In genomic region chr13:75475828-75476597, GRCm38 (mm10) we compare ENCODE assay signal across 22 mouse cellular contexts.
DNase-seq lines count a peak whose midpoint lies in the region; ATAC-seq and TF ChIP-seq lines count a peak whose summit lies in the region.
"Had no signal": no experiment of that assay in that cellular context is flagged by ENCODE, and none has a peak within 500 bp of the region (broad histone marks: within the 10 kb centered on the region; RNA-seq: fewer than 3 reads in every experiment).

No protein-coding gene starts in this region.

- no peaks in the 10 kb centered on the region for H3K27me3 ChIP-seq in hindbrain, postnatal 0 days (ENCODE audit: insufficient read depth, low read length)
- no peaks in the 10 kb centered on the region for H3K27me3 ChIP-seq in hindbrain, embryonic 12.5 days
- no peaks in the 10 kb centered on the region for H3K27me3 ChIP-seq in lung, embryonic 15.5 days
- H3K27me3 ChIP-seq in MEL (ENCODE audit: control insufficient read depth in 1 of 2, insufficient read depth in 2 of 2, low read length in 2 of 2) = no peaks in the 10 kb centered on the region
- no peaks in the 10 kb centered on the region for H3K27me3 ChIP-seq in midbrain, embryonic 11.5 days (ENCODE audit: control insufficient read depth, insufficient read depth, low read length)
- H3K27me3 ChIP-seq: embryonic facial prominence, embryonic 12.5 days; forebrain, embryonic 13.5 days; Patski had no signal

- no peak for ATAC-seq in hindbrain, postnatal 0 days
- ATAC-seq in hindbrain, embryonic 12.5 days (ENCODE audit: low FRiP score) = no peak
- ATAC-seq in lung, embryonic 15.5 days (ENCODE audit: borderline replicate concordance, extremely low read depth, low FRiP score, low TSS enrichment) = peak; percentile 82; the same call in 1 of the 2 replicates
- ATAC-seq in midbrain, embryonic 11.5 days (ENCODE audit: low FRiP score) = no peak
- ATAC-seq: activated CD4-positive, CD25-positive, alpha-beta regulatory T cell, adult 4 months; forebrain, embryonic 13.5 days; forebrain, postnatal 0 days; Patski had no signal

- H3K27ac ChIP-seq in hindbrain, postnatal 0 days = no peak overlapping the region
- no peak overlapping the region for H3K27ac ChIP-seq in hindbrain, embryonic 12.5 days
- H3K27ac ChIP-seq in lung, embryonic 15.5 days = no peak overlapping the region
- H3K27ac ChIP-seq in MEL (ENCODE audit: control insufficient read depth, low read depth, low read length) = no peak overlapping the region
- no peak overlapping the region for H3K27ac ChIP-seq in midbrain, embryonic 11.5 days (ENCODE audit: low read depth, low read length)
- H3K27ac ChIP-seq: embryonic facial prominence, embryonic 10.5 days; embryonic facial prominence, embryonic 12.5 days; forebrain, embryonic 13.5 days had no signal

- no peak for TF ChIP-seq CTCF in hindbrain, postnatal 0 days (IDR thresholded peaks at IDR 0.05; ENCODE audit: low read depth)
- no peak for TF ChIP-seq CTCF in MEL (IDR thresholded peaks at IDR 0.05 in 2 of 3, conservative IDR thresholded peaks at IDR 0.05 in 1 of 3; ENCODE audit: control insufficient read depth in 1 of 3, insufficient read depth in 1 of 3, low read depth in 2 of 3, low read length in 3 of 3, poor library complexity in 1 of 3, severe bottlenecking in 1 of 3)
- TF ChIP-seq CTCF in brain, embryonic 14.5 days (IDR thresholded peaks at IDR 0.05; ENCODE audit: borderline replicate concordance, extremely low read depth, insufficient read depth, insufficient read length) = no peak

- DNase-seq in hindbrain, postnatal 0 days (ENCODE audit: low spot score) = peak; percentile 10
- no peak for DNase-seq in lung, postnatal 4 days
- DNase-seq in MEL (ENCODE audit: low read depth, low spot score) = peak; percentile 7
- peak; percentile 14 for DNase-seq in brain, embryonic 14.5 days (ENCODE audit: low read depth)
- DNase-seq in midbrain, embryonic 11.5 days (ENCODE audit: low spot score, missing footprints) = no peak
- DNase-seq: adrenal gland, adult 8-10 months; adrenal gland, postnatal 14 days; adrenal gland, postnatal 36 days; cerebellum, adult 11 months; cerebellum, adult 18-20 months; cerebellum, adult 8-10 months; cerebellum, adult 9-11 months; cerebellum, postnatal 14 days; cerebellum, postnatal 36 days; forebrain, postnatal 0 days had no signal

- H3K4me1 ChIP-seq in hindbrain, postnatal 0 days (ENCODE audit: insufficient read depth, low read length) = no peaks in the 10 kb centered on the region
- H3K4me1 ChIP-seq in hindbrain, embryonic 12.5 days = no peaks in the 10 kb centered on the region
- H3K4me1 ChIP-seq in lung, embryonic 15.5 days = no peaks in the 10 kb centered on the region
- H3K4me1 ChIP-seq in MEL (ENCODE audit: control insufficient read depth in 1 of 2, insufficient read depth in 2 of 2, low read length in 2 of 2) = no peaks in the 10 kb centered on the region
- H3K4me1 ChIP-seq in midbrain, embryonic 11.5 days (ENCODE audit: control insufficient read depth, insufficient read depth, low read length) = no peaks in the 10 kb centered on the region
- H3K4me1 ChIP-seq: embryonic facial prominence, embryonic 10.5 days; embryonic facial prominence, embryonic 12.5 days; forebrain, embryonic 13.5 days had no signal

- no peaks in the 10 kb centered on the region for H3K9me3 ChIP-seq in hindbrain, postnatal 0 days (ENCODE audit: low read length)
- H3K9me3 ChIP-seq in hindbrain, embryonic 12.5 days (replicated peaks) = no peaks in the 10 kb centered on the region
- no peaks in the 10 kb centered on the region for H3K9me3 ChIP-seq in lung, embryonic 15.5 days
- H3K9me3 ChIP-seq in MEL (replicated peaks; ENCODE audit: insufficient read depth, low read length) = no peaks in the 10 kb centered on the region
- no peaks in the 10 kb centered on the region for H3K9me3 ChIP-seq in midbrain, embryonic 11.5 days (ENCODE audit: control insufficient read depth, low read length)
- H3K9me3 ChIP-seq: embryonic facial prominence, embryonic 10.5 days; embryonic facial prominence, embryonic 12.5 days; forebrain, embryonic 13.5 days had no signal

- no peak overlapping the region for H3K9ac ChIP-seq in hindbrain, postnatal 0 days (replicated peaks; ENCODE audit: low read length)
- no peak overlapping the region for H3K9ac ChIP-seq in hindbrain, embryonic 12.5 days
- no peak overlapping the region for H3K9ac ChIP-seq in lung, embryonic 15.5 days
- no peak overlapping the region for H3K9ac ChIP-seq in MEL (ENCODE audit: control insufficient read depth, low read depth, low read length, poor library complexity, severe bottlenecking)
- no peak overlapping the region for H3K9ac ChIP-seq in midbrain, embryonic 11.5 days (ENCODE audit: low read length)
- H3K9ac ChIP-seq: embryonic facial prominence, embryonic 12.5 days; forebrain, embryonic 13.5 days; forebrain, postnatal 0 days had no signal

- H3K36me3 ChIP-seq in hindbrain, postnatal 0 days (ENCODE audit: insufficient read depth, low read length) = no peaks in the 10 kb centered on the region
- no peaks in the 10 kb centered on the region for H3K36me3 ChIP-seq in hindbrain, embryonic 12.5 days
- H3K36me3 ChIP-seq in lung, embryonic 15.5 days = no peaks in the 10 kb centered on the region
- no peaks in the 10 kb centered on the region for H3K36me3 ChIP-seq in MEL (ENCODE audit: control insufficient read depth in 1 of 2, insufficient read depth in 2 of 2, low read length in 2 of 2)
- H3K36me3 ChIP-seq in midbrain, embryonic 11.5 days (ENCODE audit: control insufficient read depth, insufficient read depth, low read length) = no peaks in the 10 kb centered on the region
- H3K36me3 ChIP-seq: embryonic facial prominence, embryonic 10.5 days; embryonic facial prominence, embryonic 12.5 days had no signal

- H3K4me3 ChIP-seq in hindbrain, postnatal 0 days (ENCODE audit: low read length) = no peak overlapping the region
- no peak overlapping the region for H3K4me3 ChIP-seq in hindbrain, embryonic 12.5 days
- H3K4me3 ChIP-seq in lung, embryonic 15.5 days = no peak overlapping the region
- H3K4me3 ChIP-seq in MEL (ENCODE audit: control insufficient read depth in 1 of 2, insufficient read depth in 1 of 2, low read depth in 2 of 2, low read length in 2 of 2) = no peak overlapping the region
- no peak overlapping the region for H3K4me3 ChIP-seq in midbrain, embryonic 11.5 days (ENCODE audit: low read depth, low read length)
- H3K4me3 ChIP-seq: embryonic facial prominence, embryonic 10.5 days; embryonic facial prominence, embryonic 12.5 days; forebrain, embryonic 13.5 days had no signal

- no peak for TF ChIP-seq EP300 in MEL (IDR thresholded peaks at IDR 0.05; ENCODE audit: low read depth in 1 of 2, low read length in 2 of 2)

- 93% methylated on average over 1 of the region's 1 CpGs for WGBS in hindbrain, postnatal 0 days
- 90% methylated on average over 1 of the region's 1 CpGs for WGBS in hindbrain, embryonic 12.5 days
- 47% methylated on average over 1 of the region's 1 CpGs for WGBS in lung, embryonic 15.5 days
- 79% methylated on average over 1 of the region's 1 CpGs for WGBS in midbrain, embryonic 11.5 days

- no peak for TF ChIP-seq POLR2A in MEL (IDR thresholded peaks at IDR 0.05; ENCODE audit: control insufficient read depth in 1 of 2, insufficient read depth in 1 of 2, low read depth in 1 of 2, low read length in 2 of 2, poor library complexity in 1 of 2)
- no peak for TF ChIP-seq POLR2A in brain, embryonic 14.5 days (IDR thresholded peaks at IDR 0.05; ENCODE audit: borderline replicate concordance, extremely low read depth, insufficient read depth, insufficient read length, poor library complexity, severe bottlenecking)

- H3K79me2 ChIP-seq in MEL (ENCODE audit: control insufficient read depth, insufficient read depth, low read length, poor library complexity) = no peaks in the 10 kb centered on the region

- no peak overlapping the region for H3K4me2 ChIP-seq in hindbrain, postnatal 0 days (ENCODE audit: low read depth, low read length)
- H3K4me2 ChIP-seq in hindbrain, embryonic 12.5 days (replicated peaks) = no peak overlapping the region
- no peak overlapping the region for H3K4me2 ChIP-seq in lung, embryonic 15.5 days
- H3K4me2 ChIP-seq in midbrain, embryonic 11.5 days = no peak overlapping the region
- H3K4me2 ChIP-seq: embryonic facial prominence, embryonic 12.5 days; forebrain, embryonic 13.5 days had no signal

- TF ChIP-seq RAD21 in MEL (IDR thresholded peaks at IDR 0.05; ENCODE audit: low read depth, low read length) = no peak

TF ChIP-seq in MEL, 35 proteins besides CTCF, POLR2A, EP300 and RAD21:
- TF ChIP-seq MAX (IDR thresholded peaks at IDR 0.05; ENCODE audit: low read length) (no peak), SMC3 (IDR thresholded peaks at IDR 0.05; ENCODE audit: low read depth, low read length) (no peak), MYC (IDR thresholded peaks at IDR 0.05; ENCODE audit: low read depth, low read length) (no peak), KAT2A (conservative IDR thresholded peaks at IDR 0.05; ENCODE audit: low read depth, low read length) (no peak), MEF2A (IDR thresholded peaks at IDR 0.05; ENCODE audit: extremely low read depth, insufficient replicate concordance, low read depth, low read length, poor library complexity, severe bottlenecking) (no peak), ZMIZ1 (IDR thresholded peaks at IDR 0.05; ENCODE audit: low read depth, low read length) (no peak), JUND (IDR thresholded peaks at IDR 0.05; ENCODE audit: low read depth, low read length) (no peak), CHD1 (IDR thresholded peaks at IDR 0.05; ENCODE audit: low read depth, low read length) (no peak), USF2 (IDR thresholded peaks at IDR 0.05; ENCODE audit: borderline replicate concordance in 1 of 2, insufficient read depth in 1 of 2, low read depth in 1 of 2, low read length in 2 of 2) (no peak)

Comparison
In these comparisons a context has a peak if more than half of its experiments do, and no peak if none do; other contexts are left out.
1. DNase-seq: peak in hindbrain, postnatal 0 days (single experiment), MEL (single experiment) and brain, embryonic 14.5 days (single experiment); none in lung, postnatal 4 days (0 of 2) and midbrain, embryonic 11.5 days (single experiment).